Mouse (Mus musculus) neural tube, embryonic 14.5 days (tissue): ENCODE measurements around the gene Kitl. TPM values are rescaled to one million over a fixed set of nuclear protein-coding genes. Genes with fewer than 3 reads are reported as not detected.
A peak's percentile ranks its signal among the peaks of the same experiment; 100 is the strongest.

ENCODE experiments used
- ATAC-seq: fragments of 200-750 bp; cut with Nextera tagmentation; 2 replicates; pipeline ENCODE4 v1.8.0; 2017; ENCODE audit warnings: low read depth, mild to moderate bottlenecking, moderate TSS enrichment, moderate library complexity
- H3K27ac ChIP-seq: fragments of 300-500 bp; sonication (generic); 2 replicates; pipeline ENCODE4 v1.5.1; 2014; ENCODE audit warnings: low read depth, mild to moderate bottlenecking, control low read depth, low read length, moderate library complexity, mixed read lengths
- H3K27me3 ChIP-seq: fragments of 300-500 bp; sonication (generic); 2 replicates; pipeline ENCODE4 v1.6.1; 2014; ENCODE audit warnings: low read length; ENCODE audit not compliant: control insufficient read depth, insufficient read depth
- H3K36me3 ChIP-seq: fragments of 300-500 bp; sonication (generic); 2 replicates; pipeline ENCODE4 v1.6.1; 2014; ENCODE audit warnings: low read length, mixed read lengths; ENCODE audit not compliant: control insufficient read depth, insufficient read depth
- H3K4me1 ChIP-seq: fragments of 300-500 bp; sonication (generic); 2 replicates; pipeline ENCODE4 v1.6.1; 2014; ENCODE audit warnings: low read length; ENCODE audit not compliant: control insufficient read depth, insufficient read depth
- H3K4me2 ChIP-seq: fragments of 300-500 bp; sonication (generic); 2 replicates; pipeline ENCODE4 v1.6.1; 2014; ENCODE audit warnings: mild to moderate bottlenecking, low read depth, low read length, control low read depth
- H3K4me3 ChIP-seq: fragments of 300-500 bp; sonication (generic); 2 replicates; pipeline ENCODE4 v1.5.1; 2014; ENCODE audit warnings: low read depth, low read length, control low read depth, mixed read lengths
- H3K9ac ChIP-seq: fragments of 300-500 bp; sonication (generic); replicated peaks from 2 replicates; pipeline ENCODE4 v1.6.1; 2014; ENCODE audit warnings: low read depth, mild to moderate bottlenecking, control low read depth, low read length, mixed read lengths
- H3K9me3 ChIP-seq: fragments of 300-500 bp; sonication (generic); 2 replicates; pipeline ENCODE4 v1.6.1; 2016; ENCODE audit warnings: low read length; ENCODE audit not compliant: control insufficient read depth
- WGBS: fragments of 180-500 bp; shearing (Covaris S2); extraction: QIAGEN DNeasy Blood & Tissue Kit; methylation state at CpG from one replicate; pipeline ENCODE4 v1.1.7; 2014; 5-methylcytosine and 5-hydroxymethylcytosine counted together
- polyA plus RNA-seq: library from polyadenylated mRNA; unstranded; fragments of >200 nt; fragmentation: Nextera tagmentation; extraction: Ambion mirVana; gene quantifications from 2 replicates; pipeline ENCODE4 v1.2.1, GENCODE M21; 2014

The Kitl gene
- polyA plus RNA-seq, 1 experiment from 2014 or later = 40.4 TPM

DNA sequence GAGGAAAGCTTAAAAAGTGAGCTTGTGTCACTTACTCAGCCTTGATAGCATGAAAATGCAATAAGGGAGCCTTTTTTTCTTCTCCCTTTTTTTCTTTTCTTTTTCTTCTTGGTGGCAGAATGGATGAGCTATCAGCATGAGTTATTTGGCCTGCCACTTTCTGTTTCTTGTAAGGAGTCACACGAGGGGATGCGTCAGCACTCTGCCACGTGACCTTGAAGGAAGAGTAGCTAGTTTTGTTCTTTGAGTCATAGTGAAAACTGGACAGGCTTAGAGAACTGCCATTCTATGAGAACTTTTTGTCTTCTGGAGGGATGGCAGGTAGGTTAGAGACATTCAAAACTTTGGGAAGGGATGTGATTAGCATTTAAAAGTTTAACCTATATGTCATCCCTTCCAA lies 17.1 kb downstream of the Kitl start:
- no peaks in the 10 kb centered on the region for H3K4me1 ChIP-seq
- no peak overlapping the region for H3K27ac ChIP-seq
- no peak overlapping the region for H3K4me3 ChIP-seq
- no peaks in the 10 kb centered on the region for H3K9me3 ChIP-seq
- no peaks in the 10 kb centered on the region for H3K27me3 ChIP-seq
- WGBS = 51% methylated on average over 3 of the region's 3 CpGs
- H3K9ac ChIP-seq = no peak overlapping the region
- ATAC-seq = no peak
- no peaks in the 10 kb centered on the region for H3K36me3 ChIP-seq
- no peak overlapping the region for H3K4me2 ChIP-seq

DNA sequence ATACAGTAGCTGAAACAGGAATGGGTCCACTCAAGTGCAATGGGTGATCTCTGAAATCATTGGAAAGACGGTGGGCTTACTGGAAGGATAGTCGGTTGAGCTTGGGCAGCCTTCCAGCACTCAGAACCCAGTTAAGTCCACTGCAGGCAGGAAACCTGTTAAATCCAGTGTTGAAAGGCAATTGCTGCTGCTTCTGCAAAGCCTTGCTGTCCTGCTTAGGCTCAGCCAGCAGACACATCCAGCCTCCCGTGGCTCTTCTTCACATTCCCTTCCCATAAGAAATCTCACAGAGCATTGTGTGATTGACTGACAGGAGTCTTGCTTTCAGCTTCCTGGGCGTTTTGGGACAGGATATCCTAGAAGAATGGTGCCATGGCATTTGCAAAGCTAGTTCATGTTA lies 20.6 kb downstream of the Kitl start:
- Histone ChIP-seq H3K4me3 (no peak overlapping the region), H3K4me2 (no peak overlapping the region), H3K4me1 (no peaks in the 10 kb centered on the region), H3K27me3 (no peaks in the 10 kb centered on the region), H3K36me3 (no peaks in the 10 kb centered on the region), H3K9me3 (no peaks in the 10 kb centered on the region), H3K9ac (no peak overlapping the region), H3K27ac (no peak overlapping the region)
- no peak for ATAC-seq
- WGBS = 72% methylated on average over 4 of the region's 4 CpGs

DNA sequence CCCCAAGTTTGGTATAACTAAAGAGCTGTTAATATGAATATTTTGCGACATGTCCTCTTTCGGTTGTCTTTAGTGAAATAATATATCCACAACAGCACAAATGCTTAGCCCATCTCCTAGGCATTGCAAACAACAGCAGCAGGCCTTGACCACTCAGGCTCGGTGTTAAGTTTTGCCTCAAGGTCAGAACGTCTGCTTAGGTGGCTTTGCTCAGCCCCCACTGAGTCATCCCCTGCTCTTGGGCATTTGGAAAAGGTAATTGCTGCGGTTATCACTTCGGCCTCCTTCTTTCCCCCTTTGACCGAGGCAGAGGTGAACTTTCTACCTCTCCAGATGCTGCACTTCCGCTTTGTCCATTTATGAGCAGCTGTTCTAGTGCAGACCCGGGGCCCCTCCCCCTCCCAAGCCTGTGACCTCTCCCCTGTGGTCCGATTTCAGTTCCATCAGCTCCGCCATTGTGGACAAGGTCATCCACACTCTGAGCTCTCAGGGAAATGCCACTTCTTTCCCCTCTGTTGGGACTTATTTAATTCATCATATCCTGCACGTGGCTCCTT lies 23.0 kb downstream of the Kitl start:
- Histone ChIP-seq H3K4me3 (no peak overlapping the region), H3K27ac (no peak overlapping the region), H3K4me2 (no peak overlapping the region), H3K4me1 (no peaks in the 10 kb centered on the region), H3K9me3 (no peaks in the 10 kb centered on the region), H3K9ac (no peak overlapping the region), H3K36me3 (no peaks in the 10 kb centered on the region), H3K27me3 (no peaks in the 10 kb centered on the region)
- WGBS = 78% methylated on average over 12 of the region's 12 CpGs
- ATAC-seq = no peak

DNA sequence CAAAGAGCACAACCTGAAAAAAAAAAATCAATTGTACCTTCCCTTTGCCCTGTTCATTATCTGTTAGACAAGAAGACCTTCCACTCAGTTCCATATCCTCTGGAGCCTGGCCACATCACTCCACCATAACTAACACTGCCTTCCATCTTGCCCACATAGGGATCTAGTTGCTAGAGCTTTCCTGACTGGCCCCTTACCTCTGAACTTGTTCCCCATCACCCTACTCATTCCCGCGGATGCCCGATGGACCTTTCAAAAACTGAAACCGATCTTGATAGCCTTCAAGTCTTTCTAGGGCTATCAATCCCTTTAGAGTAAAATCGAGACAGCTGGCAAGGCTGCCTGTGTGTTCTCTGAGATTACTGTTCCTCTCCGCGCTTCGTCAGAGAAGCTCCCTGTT lies 23.6 kb downstream of the Kitl start:
- WGBS = 93% methylated on average over 8 of the region's 8 CpGs
- no peak overlapping the region for H3K27ac ChIP-seq
- H3K4me2 ChIP-seq = no peak overlapping the region
- H3K4me1 ChIP-seq = no peaks in the 10 kb centered on the region
- H3K4me3 ChIP-seq = no peak overlapping the region
- H3K27me3 ChIP-seq = no peaks in the 10 kb centered on the region
- ATAC-seq = no peak
- no peaks in the 10 kb centered on the region for H3K36me3 ChIP-seq
- no peak overlapping the region for H3K9ac ChIP-seq
- H3K9me3 ChIP-seq = no peaks in the 10 kb centered on the region

DNA sequence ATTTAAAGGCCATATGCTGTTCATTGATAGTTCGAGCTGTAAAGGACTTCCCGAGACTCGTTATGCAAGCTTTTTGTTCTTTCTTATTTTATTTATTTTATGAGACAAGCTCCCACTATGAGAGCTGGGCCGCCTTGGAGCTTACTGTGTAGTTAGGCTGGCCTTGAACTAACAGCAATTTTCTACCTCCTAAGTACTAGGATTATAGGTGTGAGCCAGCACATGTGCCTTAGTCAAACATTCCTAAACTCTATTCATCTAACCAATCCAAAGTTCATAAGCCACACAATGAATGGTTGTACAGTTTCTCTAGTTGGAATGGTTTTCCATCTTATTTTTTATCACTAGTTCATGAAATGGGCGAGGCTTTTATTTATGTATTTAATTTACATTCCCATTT lies 28.3 kb downstream of the Kitl start:
- Histone ChIP-seq H3K9me3 (no peaks in the 10 kb centered on the region), H3K27me3 (no peaks in the 10 kb centered on the region), H3K9ac (no peak overlapping the region), H3K4me2 (no peak overlapping the region), H3K36me3 (no peaks in the 10 kb centered on the region), H3K4me1 (no peaks in the 10 kb centered on the region), H3K4me3 (no peak overlapping the region), H3K27ac (no peak overlapping the region)
- 95% methylated on average over 5 of the region's 5 CpGs for WGBS
- no peak for ATAC-seq

DNA sequence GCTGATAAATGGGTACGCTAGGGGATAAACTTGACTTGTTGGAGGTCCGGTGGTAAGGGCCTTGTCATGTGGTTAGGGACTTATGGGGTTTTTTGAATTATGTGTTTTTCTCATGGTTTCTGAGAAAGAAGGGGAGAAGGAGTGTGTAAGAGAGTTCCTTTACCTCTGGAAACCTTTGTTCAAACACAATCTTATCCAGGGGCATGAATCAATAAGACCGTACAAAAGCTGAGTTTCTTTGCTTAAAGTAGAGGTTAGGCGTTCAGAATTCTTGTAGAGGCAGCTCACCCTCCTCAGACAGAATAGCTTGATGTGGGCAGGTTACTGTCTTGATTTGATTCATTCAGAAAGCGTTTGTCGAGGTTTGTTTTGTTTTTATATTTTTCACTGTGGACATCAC lies 28.7 kb downstream of the Kitl start:
- WGBS = 94% methylated on average over 6 of the region's 6 CpGs

DNA sequence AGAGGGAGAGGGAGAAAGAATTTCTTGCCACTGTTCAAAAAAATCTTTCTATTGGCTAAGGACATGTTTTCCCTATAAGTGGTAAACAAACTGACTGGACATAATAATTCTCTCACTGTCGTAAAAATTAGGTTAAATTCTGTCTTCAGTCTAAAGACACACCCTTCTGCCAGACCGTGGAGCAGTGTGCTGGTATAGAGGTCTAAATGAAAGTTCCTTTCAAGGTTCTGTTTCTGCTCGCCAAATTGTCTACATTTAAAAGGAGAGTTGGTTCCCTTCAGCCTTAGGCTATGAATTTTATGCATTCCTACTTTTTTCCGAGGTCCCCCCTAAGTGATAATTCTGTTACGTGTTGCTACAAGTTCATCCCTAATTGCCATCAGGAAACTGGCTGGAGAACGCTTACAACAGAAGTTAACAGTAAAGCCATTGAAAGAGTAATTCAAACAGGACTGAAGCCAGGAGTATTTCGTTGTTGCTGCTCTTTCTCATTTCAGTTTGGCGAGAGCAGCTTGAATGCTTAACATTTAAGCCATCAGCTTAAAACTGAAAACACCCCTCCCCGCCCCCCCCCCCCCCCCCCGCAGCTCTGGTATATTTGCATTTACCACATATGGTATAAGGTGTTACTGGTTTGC lies 35.8 kb downstream of the Kitl start:
- no peak for ATAC-seq
- H3K27ac ChIP-seq = no peak overlapping the region
- no peaks in the 10 kb centered on the region for H3K9me3 ChIP-seq
- H3K4me2 ChIP-seq = peak overlapping the region; percentile 4; the same call in 1 of the 2 replicates
- no peaks in the 10 kb centered on the region for H3K4me1 ChIP-seq
- H3K27me3 ChIP-seq = no peaks in the 10 kb centered on the region
- H3K4me3 ChIP-seq = no peak overlapping the region
- no peaks in the 10 kb centered on the region for H3K36me3 ChIP-seq
- H3K9ac ChIP-seq = no peak overlapping the region
- WGBS = 40% methylated on average over 10 of the region's 10 CpGs

More for the DNA sequence above, 28.7 kb downstream of the Kitl start:
- Histone ChIP-seq H3K36me3 (no peaks in the 10 kb centered on the region), H3K4me2 (no peak overlapping the region), H3K4me3 (no peak overlapping the region), H3K27ac (no peak overlapping the region), H3K9ac (no peak overlapping the region), H3K9me3 (no peaks in the 10 kb centered on the region), H3K4me1 (no peaks in the 10 kb centered on the region), H3K27me3 (no peaks in the 10 kb centered on the region)
- ATAC-seq = no peak

DNA sequence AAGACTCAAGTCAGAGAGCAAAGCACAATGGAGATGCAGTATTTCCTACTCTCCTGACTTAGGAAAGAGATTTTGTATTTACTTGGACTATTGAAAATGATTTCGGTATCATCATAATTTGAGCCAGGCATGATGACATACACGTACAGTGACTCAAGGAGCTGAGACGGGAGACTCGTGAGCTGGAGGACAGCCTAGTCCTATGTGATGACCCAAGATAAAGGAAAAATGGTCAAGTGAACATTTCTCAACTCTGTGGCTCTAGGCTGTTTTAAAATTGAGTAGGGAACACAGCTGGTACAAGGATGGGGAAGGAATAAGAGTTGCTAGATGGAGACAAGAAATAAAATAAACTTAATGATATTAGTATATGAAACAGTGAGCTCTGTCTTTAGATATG lies 37.0 kb downstream of the Kitl start:
- no peak overlapping the region for H3K9ac ChIP-seq
- WGBS = 93% methylated on average over 4 of the region's 4 CpGs
- ATAC-seq = no peak

DNA sequence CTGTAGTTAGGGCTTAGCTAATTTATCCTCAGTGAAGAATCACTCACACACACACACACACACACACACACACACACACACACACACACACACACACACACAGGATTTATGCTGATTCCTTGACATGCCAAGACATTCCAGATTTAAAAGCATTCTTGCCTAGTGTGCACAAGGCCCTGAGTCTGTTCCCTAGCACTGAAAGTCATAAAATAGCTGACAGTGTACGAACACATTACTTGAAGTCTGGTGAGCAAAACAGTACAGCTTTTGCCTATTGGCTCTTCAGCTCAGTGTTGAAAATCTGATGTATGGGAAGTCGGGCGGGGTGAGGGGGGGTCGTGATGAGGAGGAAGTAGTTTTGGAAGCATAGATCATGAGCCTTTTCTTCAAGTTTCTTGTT lies 37.5 kb downstream of the Kitl start:
- 76% methylated on average over 4 of the region's 4 CpGs for WGBS
- H3K4me1 ChIP-seq = no peaks in the 10 kb centered on the region
- no peaks in the 10 kb centered on the region for H3K9me3 ChIP-seq
- H3K36me3 ChIP-seq = no peaks in the 10 kb centered on the region
- H3K27ac ChIP-seq = no peak overlapping the region
- no peak overlapping the region for H3K4me2 ChIP-seq
- H3K9ac ChIP-seq = no peak overlapping the region
- no peak overlapping the region for H3K4me3 ChIP-seq
- ATAC-seq = no peak
- no peaks in the 10 kb centered on the region for H3K27me3 ChIP-seq

More for the DNA sequence above, 37.0 kb downstream of the Kitl start:
- H3K27ac ChIP-seq = no peak overlapping the region
- H3K4me3 ChIP-seq = no peak overlapping the region
- H3K27me3 ChIP-seq = no peaks in the 10 kb centered on the region
- no peaks in the 10 kb centered on the region for H3K9me3 ChIP-seq
- H3K4me1 ChIP-seq = no peaks in the 10 kb centered on the region
- no peak overlapping the region for H3K4me2 ChIP-seq
- H3K36me3 ChIP-seq = no peaks in the 10 kb centered on the region
